Mouse (Mus musculus) retina, adult 2 months (tissue): ENCODE data around the gene Gucd1.
A peak's percentile ranks its signal among the peaks of the same experiment; 100 is the strongest.
"Not testable (repeated sequence)": the region's sequence is repeated elsewhere in the genome, so short reads cannot be mapped to it uniquely, and the experiment has no call there.

Experiments
- DNase-seq: peaks from one replicate; pipeline ENCODE4 v3.0.0-alpha.2; 2012; ENCODE audit warnings: low read depth, low spot score

Gucd1 gene

DNA sequence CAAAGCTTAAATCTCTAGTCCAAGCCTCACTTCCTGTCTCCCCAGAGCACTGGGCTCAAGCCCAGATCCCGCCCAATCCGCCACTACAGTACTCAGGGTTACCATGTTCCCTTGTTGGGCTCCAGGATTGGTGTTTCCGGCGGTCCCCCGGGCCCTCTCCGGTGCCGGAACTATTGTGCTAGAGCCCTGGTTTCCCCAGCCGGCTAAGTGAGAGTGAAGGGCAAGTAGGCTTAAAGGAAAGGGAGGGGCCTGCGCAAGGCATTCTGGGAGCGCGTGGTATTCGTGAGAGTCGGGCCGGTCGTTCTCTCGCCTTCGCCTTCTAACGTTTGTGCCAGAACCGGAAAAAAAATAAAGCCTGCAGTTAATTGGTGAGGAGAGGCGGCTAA lies at the start of gene Gucd1:
Gene Gucd1, minus strand, starts transcription at position 215 of the 386 bp plus-strand sequence.
- DNase-seq, result peak; percentile 94

DNA sequence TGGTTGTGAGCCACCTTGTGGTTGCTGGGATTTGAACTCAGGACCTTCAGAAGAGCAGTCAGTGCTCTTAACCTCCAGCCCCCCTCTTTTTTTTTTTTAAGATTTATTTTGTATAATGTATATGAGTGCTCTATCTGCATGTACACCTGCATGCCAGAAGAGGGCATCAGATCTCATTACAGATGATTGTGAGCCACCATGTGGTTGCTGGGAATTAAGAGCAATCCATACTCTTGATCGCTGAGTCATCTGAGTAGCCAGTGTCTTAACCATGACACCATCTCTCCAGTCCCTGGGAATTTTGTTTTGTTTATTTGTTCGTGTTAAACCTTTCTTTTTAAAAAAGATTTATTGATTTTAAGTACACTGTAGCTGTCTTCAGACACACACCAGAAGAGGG lies 49.0 kb upstream of the Gucd1 start:
- not testable (repeated sequence) for DNase-seq

DNA sequence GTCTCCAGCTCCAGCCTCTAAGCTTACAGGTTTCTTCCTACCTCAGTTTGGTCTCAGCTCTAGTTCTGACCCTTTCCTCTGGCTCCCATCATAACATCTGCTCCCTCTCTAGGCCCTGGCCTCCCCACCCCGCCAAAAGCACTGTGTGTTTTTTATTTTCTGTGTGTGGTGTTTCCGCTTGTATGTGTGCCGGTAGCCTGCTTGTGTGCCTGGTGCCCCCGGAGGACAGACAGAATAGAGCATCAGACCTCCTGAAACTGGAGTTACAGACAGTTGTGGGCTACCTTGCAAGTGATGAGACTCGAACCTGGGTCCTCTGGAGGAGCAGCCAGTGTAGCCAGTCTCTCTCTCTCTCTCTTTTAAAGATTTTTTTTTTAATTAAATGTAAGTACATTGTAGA lies 48.5 kb upstream of the Gucd1 start:
- no peak for DNase-seq

DNA sequence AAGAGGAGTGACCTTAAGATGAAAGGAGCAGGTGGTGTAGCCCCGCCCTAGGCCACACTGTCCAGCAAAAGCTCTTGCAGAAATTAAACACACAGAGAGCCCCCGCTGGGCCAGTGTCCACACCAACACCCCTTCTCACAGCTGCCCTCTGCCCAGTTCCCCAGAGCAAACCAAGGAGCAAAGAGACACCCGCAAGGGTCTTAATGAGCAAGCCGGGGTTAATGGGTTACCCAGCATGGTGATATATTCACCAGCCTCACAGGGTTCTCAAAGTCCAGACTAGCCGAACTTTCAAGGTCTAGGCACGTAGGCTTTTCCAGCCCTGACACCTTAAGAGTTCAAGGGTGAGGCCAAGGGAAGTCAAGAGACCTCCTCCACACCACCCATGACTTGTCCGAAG lies 48.1 kb upstream of the Gucd1 start:
- DNase-seq, result no peak

DNA sequence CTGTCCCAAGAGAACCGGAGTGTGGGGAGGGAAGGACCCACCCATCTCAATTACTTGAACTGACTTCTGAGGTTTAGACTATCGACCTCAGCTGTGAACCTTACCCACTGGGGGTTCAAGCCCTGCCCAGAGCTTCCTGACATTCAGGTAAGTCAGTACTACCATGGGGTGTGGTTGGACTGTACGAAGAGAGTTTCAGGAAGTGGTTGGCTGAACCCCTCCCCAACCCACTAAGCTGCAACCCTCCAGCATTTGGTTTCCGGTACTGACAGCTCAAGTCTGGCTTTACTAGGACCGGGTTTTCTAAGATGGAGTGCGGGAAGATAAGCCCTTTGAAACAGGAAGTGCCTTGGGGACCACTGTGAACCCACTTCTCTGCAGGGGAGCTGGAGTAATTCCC lies 47.7 kb upstream of the Gucd1 start:
- DNase-seq, result no peak

- no peak for DNase-seq
Observed at GRCm38 (mm10) chr10:75564687-75565265, 47.0 kb upstream of the Gucd1 start.

- DNase-seq, result no peak
Observed at GRCm38 (mm10) chr10:75562596-75562995, 44.8 kb upstream of the Gucd1 start.

- no peak for DNase-seq
Observed at GRCm38 (mm10) chr10:75561071-75561654, 43.4 kb upstream of the Gucd1 start, which contains the start of gene Ggt1. Gene Ggt1, plus strand, starts transcription at chr10:75561604.

GRCm38 (mm10) chr10:75560549-75560899 lies 42.8 kb upstream of the Gucd1 start:
- no peak for DNase-seq

DNA sequence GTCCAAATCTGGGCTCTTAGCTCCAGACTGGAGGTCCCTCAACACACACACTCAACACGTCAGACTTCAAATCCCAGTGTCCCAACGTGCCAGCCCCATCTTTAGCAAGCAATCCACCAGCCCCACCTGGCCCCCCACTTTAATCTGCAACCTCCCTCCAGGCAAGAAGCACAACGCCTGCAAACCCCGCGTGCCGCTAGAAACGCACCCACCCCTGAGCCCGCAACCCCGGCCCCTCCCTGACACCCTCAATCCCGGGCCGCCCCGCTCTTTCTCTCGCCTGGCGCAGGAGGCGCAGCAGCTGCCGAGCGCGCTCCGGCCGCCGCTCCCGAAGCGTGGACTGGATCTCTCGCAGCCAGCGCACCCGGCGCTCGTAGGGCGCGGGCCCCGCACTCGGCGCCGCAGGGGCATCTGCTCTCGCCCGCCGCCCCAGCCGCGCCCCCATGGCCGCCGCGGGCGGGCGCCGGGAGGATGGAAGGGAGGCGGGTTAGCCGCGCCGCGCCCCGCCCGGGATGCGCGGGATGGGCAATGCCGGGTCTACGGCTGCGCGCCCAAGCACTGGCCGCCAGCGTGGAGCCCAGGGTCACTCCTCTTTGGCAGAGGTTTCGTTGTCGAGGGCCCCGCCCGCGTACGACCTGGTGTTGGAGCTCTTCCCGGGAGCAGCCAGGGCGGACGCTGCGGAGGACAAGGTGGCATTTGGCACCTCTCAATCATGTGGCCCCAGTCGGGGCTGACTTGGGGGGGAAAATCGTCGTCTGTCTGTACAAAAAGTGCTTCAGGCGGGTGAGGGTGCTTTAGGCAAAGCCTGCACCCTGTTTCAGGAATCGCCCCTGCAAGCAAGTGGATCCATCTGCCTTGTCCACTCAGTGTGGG lies 42.1 kb upstream of the Gucd1 start, which contains the start of gene Lrrc75b:
Gene Lrrc75b, minus strand, starts transcription at position 655 of the 873 bp plus-strand sequence.
- no peak for DNase-seq

DNA sequence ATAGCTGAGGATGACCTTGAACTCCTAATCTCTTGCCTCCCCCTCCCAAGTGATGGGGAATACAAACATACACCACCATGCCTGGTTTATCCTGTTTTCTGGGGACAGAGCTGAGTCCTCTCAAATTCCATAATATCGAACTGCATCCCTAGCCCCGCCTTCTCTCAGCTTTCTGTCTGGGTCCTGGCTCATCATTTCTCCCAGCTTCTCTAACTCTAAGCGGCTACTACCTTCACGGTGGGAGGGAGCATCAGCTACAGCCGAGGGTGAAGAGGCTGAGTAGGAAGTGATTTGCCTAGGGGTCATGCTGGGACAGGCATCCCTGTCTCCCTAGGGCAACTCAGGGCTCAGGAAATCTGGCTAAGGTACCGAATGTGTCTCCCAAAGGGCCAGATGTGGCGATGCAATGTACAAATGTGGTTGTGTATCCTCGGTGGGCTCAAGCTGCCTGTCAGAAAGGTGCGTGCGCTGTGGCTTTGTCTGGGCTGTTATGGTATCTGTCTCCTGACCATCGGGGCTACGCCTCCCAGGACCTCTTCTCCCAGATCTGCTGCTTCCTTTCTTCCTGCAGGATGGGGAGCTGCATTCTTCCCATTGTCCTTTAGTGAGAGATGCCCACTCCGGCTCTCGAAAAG lies 41.4 kb upstream of the Gucd1 start:
- DNase-seq, result no peak

DNA sequence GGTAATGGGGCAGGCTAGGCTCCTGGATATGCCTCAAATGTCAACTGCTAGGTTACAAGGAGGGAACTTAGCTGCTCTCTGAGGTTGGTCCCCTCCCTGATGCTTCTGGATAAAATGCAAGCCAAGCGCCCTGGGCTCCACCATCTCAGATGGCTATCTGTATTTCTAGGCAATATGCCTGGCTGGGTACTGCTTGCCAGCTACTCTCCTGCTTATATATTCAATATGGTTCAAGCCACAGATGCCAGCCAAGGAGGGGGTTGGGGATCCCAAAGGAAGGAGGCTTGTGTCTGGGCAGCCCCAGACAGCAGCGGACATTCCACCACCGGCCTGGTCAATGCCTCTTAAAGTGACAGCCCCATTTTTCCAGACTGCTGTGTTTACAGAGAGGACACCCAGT lies 40.7 kb upstream of the Gucd1 start:
- no peak for DNase-seq

DNA sequence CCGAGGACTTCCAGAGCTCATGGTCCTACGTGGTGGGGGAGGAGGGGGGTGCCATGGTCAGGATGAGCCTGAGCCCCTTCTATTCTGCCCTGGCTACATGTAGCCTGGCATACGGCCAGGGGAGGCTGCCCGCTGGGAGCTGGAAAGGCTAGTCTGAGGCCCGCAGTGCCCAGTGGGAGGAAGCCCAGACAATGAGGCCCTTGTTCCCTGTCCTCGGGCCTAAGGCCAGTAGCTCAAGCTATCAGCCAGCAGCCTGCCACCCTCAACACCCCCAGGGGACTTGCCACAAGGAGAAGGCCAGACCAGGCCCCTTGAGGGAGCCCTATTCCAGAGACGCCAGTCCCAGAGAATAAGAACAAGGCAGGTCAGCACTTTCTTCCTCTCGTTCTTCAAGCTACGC lies 38.3 kb upstream of the Gucd1 start:
- DNase-seq, result no peak

- no peak for DNase-seq
Observed at GRCm38 (mm10) chr10:75555557-75555956, 37.8 kb upstream of the Gucd1 start.

- no peak for DNase-seq
Observed at GRCm38 (mm10) chr10:75554090-75554489, 36.3 kb upstream of the Gucd1 start.

- no peak for DNase-seq
Observed at GRCm38 (mm10) chr10:75552701-75553450, 35.1 kb upstream of the Gucd1 start.

GRCm38 (mm10) chr10:75552106-75552505 lies 34.3 kb upstream of the Gucd1 start:
- DNase-seq, result no peak

DNA sequence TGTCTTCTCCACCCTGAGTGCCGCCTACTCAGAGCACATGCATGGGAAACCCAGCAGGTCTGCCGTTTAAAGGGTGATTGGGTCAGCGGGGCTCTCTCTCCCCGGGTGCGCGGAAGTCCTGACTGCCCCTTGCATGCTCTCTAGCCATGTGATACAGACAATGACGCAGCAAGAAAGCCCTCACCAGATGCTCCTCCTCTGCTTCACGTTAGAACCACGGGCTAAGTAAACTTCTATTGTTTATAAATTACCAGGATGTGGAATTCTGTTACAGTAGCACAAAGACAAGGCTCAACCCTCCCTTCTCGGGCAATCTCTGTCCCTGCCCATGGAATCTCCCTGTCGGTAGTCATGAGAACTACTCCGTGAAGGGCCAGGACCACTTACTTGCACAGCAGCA lies 33.4 kb upstream of the Gucd1 start:
- no peak for DNase-seq

DNA sequence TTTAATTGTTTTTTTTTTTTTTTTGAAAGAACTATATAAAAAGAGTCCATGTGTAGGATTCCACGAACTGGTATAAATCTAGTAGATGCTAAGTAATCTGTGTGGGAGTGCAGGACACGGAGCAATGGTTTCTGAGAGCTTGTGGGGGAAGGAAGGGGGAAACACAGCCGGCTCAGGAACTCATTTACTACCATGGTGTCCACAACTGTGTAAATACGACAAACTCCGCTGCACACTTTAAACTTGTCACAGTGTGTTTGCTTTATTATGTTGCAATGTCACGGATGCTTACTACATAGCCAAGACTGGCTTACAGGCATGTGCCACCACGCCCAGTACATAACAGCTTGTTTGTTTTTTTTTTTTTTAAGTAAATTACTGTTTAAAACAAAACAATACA lies 32.1 kb upstream of the Gucd1 start:
- no peak for DNase-seq

DNA sequence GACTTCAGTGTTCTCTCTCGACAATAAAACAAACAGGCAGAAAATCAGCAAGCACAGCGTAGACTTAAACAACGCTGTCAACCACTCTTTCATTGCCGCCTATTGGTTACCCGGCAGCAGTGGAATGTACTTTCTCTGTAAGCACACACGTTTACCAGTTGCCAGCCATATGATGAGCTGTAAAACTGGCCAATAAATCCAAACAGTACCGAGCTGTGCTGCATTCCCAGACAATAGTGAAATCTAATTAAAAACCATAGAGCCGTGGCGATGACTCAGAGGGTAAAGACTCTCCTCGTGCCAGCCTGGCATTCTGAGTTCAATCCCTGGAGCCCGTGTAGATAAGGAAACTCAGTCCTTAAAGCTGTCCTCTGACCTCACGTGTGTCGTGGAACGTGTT lies 30.7 kb upstream of the Gucd1 start:
- no peak for DNase-seq

- no peak for DNase-seq
Observed at GRCm38 (mm10) chr10:75547901-75548300, 30.1 kb upstream of the Gucd1 start.

GRCm38 (mm10) chr10:75536123-75536522 lies 18.4 kb upstream of the Gucd1 start:
- no peak for DNase-seq
